Mouse (Mus musculus) layer of hippocampus, adult 9-10 months (tissue): Measurements from ENCODE around the gene Rsc1a1.

Experiments
- DNase-seq: peaks from one replicate; pipeline ENCODE4 v3.0.0; 2022; ENCODE audit warnings: low spot score

Rsc1a1 gene

DNA sequence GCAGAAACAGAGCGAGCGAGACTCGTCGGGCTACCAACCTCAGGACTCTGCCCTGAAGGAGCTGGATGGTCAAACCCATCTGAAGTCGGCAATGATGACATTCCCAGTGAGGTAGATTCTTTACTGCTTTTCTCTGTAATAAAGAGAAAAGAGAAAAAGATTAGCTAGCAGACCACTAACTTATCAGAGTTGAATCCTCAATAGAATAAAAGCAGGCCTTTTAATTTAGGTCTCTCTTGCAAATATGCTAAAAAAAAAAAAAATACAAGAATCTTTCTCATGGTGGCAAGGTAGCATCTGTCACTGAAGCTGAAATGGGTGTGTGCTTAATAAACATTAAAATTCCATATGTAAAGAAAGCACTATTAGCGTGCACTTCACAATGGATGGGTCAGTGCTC lies at the start of gene Rsc1a1:
TSS of gene Rsc1a1 (minus strand) at position 101 of the 400 bp plus-strand sequence.
- no peak for DNase-seq

DNA sequence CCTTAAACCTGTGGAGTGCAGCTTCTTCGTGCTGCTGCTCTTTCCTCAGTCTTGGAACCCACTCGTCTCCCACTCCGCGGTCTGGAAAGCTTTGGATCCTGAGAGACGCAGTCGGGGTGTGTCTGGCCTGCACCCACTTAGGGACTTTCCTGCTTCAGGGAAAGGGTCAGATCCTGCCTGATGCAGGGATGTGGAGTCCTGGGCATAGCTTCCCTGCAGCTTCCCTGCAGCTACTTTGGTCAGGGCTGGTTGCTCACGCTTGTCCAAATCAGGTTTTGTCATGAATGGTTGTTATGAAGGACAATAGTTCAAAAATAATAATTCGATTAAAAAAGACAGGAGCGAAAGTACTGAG lies 49.8 kb upstream of the Rsc1a1 start:
- no peak for DNase-seq

DNA sequence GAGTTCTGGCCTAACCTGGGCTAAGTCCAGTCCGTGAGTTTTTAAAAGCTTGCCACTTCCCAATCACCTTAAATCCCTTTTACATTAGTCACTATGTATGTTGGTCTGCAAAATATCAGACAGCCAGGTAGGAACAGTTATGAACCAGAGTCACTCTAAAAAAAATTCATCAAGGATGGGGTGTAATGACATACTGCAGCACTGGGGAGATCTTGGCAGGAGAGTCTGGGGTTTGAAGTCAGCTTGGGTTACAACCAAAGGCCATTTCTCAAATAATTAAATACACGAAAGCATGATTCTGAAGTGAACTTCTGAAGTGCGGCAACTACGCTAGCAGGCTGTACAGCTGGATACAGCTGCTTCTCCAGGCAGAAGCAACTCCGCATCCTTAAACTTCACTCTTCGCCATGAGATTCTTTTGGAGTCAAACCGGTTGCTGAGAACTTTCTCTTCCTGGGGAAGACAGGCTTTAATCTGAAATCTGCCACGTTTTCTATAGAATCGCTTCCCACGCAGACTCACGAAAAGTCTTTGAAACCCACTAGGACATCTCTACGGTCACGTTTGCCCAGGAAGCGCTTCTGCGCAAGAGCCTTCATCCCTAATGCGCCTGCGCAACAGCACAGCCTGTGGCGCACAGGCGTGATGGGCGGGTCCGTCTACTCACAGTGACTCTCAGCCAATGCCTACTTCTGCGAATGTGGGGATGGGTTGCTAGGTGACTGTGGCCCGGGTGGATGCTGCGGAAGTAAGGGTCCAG lies 49.2 kb upstream of the Rsc1a1 start:
- DNase-seq = peak; percentile 88

DNA sequence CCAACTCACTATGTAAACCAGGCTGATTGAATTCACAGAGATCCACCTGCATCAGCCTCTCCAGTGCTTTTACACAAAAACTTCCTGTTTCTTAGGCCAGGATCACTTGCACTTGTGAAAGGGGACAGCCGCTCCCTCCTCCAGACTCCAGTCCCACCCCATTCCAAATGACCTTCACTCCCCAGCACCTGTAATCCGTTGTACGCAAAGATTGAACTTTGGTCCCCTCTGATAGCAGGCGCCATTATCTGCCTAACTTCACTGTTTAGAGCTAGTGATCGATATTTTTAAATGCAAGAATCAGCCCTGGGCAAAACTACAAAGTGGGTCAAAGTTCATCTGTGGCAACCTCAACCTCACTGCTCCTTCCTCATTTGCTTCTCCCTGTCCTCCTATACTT lies 46.4 kb upstream of the Rsc1a1 start:
- no peak for DNase-seq

DNA sequence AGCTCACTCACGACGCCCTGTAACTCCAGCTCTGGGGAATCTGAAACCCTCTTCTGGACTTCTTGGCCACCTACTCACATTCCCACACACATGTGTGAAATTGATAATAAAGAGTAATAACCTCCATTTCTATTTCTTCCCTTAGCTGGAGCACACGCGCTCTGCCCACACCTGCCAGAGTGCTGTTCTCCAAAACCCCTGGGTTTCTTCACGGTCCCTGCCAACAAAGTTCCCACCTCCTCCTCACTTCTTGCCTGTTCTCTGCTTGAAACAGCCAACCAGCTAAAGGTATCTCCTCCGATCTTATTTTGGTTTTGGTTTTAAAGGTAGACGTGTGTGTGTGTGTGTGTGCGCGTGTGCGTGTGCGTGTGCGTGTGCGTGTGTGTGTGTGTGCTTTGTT lies 45.0 kb upstream of the Rsc1a1 start:
- DNase-seq = no peak

DNA sequence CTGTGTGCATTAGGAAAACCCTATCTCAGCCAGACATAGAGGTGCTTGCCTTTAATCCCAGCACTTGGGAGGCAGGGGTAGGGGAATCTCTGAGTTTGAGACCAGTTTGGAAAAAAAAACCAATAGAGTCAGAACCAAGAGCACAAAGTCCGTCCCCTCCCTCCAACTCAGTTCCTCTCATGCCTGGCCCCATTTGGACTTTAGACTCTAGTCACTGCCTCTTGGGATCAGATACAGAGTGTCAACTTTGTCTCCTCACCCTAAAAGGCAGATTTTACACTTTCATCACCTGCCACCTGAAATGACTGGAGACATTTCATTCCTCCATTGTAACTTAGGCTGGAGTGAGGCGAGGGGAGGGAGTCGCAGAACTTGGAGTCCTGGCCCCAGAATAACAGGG lies 43.9 kb upstream of the Rsc1a1 start:
- no peak for DNase-seq

DNA sequence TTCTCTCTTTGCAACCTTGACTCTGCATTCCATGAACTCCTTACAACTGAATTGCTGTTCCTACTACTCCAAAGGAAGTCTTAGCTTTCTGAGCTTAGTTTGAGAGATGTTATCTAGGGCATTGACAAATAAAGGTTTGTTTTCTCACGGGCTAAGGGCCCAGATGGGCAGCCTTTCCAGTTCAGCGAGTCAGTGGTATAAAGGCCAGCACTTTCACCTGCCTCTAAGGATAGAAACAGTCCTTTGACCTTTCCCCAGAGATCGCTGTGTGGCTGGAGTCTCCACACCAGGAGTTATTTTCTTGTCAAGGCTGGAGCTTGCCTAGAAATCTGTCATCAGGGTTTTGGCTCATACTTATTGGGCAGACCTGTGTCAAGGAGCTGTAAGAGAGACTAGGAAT lies 40.3 kb upstream of the Rsc1a1 start:
- DNase-seq = no peak

DNA sequence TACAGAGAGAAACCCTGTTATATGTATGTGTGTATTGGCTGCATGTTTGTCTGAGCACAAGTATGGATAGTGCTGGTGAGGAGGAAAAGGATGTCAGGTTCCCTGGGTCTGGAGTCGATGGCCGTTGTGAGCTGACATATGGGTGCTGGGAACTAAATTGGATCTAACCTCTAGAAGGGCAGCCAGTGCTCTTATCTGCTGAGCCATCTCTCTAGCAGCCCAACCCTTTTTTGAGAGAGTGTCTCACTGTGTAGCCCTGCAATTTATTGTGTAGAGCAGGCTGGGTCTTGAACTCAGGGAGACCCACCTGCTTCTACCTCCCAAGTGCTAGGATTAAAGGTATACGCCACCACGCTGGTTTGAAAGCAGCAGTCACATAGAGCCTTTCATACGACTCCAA lies 39.9 kb upstream of the Rsc1a1 start:
- DNase-seq = no peak

DNA sequence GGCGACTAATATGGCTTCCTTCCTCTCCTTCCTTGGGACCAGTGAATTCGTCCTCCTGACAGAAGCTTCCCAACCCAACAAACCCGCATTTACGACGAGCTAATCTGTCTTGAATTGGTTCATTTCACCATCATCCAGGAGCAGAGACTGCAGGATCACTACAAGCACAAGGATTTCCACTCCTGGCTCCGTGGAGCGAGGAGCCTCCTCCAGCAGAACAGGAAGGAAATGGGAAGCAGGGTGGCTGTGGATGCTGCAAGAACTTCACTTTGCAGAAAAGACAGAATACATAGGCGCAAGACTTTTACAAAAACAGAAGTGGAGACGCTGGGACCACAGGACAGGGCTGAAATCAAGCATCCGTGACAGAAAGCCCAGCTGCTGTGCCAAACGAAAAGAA lies 39.2 kb upstream of the Rsc1a1 start:
- no peak for DNase-seq

DNA sequence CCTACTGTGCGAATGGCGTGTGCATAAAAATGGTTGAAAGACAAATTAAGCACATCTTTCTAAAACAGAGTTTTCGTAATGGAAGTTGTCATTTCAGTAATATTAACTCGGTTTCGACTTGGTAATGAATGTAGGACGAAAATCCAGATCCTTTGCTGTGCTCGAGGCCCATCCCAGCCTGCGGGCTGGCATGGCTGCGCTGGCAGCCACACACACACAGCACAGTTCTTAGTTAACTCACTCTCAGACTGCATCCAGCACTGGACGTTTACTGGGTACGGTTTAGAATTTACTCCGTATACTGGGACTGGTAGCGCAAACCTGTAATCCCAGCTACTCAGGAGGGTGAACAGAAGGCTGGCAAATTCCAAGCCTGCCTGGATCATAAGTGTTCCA lies 38.3 kb upstream of the Rsc1a1 start:
- DNase-seq = no peak

DNA sequence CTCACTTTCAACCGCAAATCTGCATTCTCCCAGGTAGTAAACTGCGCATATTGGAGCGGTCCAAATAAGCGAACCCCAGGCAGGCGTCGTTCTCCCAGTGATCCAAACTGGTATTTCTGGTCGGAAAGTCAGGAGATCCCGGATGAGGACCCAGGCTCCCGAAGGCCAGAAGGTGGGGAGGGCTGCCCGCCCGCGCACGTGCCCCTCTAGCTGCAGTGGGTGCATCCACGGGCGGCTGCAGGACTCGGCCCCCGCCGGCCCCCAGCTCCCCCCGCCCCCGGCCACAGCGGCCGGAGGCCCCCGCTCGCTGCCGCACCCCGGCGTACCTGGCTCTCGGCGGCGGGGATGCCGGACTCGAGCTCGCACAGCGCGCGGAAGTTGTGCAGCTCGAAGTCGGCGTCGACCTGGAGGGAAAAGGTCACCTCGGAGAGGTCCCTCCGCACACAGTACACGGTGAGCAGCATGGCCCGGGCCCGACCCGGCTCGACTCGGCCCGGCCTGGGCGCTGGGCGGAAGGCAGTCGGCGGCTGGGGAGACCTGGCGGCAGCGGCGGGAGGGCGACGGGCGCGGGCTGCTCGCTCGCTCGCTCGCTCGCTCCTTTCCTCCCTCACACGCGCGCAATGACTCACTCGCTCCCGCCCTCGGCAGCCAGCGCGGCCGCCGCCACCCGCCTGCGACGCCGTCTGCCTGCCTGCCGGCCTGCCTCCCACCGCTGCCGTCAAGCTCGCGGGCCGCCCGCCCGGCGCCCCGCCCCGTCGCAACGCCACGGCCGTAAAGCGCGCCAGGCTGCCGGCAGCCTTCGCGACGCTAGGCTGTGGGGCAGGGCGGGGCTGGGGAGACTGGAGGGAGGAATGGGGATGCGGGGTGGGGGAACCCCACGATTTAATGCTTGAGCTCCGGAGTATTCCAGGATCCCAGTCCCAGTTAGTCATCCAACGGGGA lies 37.6 kb upstream of the Rsc1a1 start, which contains the start of gene Ddi2:
TSS of gene Ddi2 (minus strand) at position 689 of the 942 bp plus-strand sequence.
- DNase-seq = peak; percentile 46

DNA sequence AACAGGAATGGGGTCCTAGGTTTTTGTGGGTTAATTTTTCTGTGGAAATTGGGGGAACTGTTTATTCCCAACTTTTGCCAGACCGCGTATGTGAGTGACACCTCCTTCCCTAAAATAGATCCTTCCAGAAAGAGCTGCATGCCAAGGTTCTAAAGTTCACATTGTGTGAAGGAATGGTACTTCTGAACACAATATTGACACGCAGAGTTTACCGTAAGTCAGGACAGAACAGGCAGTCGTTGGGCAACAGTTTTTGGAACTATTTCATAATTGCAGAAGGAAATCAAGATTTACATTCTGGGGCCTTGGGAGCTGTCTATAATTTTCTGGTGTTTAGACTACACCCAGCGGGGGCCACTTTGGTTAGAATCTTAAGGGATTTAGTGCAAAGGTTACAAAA lies 36.6 kb upstream of the Rsc1a1 start:
- no peak for DNase-seq

DNA sequence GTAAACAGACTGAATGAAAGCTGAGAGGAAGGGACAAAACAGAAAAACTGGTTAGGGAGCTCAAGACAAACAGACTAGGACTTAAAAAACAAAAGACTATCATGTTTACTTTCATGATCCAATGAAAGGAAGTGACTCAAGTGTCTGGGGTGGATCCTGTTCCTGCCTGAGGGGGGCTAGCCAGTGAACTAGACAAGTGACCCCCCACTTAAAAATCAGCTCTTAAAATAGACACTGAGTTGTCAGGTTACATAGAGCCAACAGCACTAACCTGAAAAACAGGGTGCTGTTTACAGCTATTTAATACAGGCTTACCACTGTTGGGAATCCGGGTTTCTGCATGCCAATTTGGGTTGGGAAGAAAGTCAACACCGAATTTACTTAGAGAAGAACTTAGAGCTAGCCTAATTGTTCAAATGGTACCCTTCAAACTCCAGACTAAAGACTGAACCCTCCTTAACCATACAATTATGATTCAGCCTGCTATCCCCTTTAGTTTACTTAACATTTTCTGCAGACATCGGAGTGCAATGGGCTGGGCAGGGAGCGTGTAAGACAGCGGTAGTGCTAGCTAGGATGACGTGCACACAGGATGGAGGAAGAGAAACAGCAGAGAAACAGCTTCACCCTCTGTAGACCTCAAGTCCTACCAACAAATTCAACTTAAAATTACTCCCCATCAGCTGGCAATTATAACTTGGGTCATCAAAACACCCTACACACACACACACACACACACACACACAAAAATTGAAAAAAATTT lies 35.5 kb upstream of the Rsc1a1 start:
- no peak for DNase-seq

DNA sequence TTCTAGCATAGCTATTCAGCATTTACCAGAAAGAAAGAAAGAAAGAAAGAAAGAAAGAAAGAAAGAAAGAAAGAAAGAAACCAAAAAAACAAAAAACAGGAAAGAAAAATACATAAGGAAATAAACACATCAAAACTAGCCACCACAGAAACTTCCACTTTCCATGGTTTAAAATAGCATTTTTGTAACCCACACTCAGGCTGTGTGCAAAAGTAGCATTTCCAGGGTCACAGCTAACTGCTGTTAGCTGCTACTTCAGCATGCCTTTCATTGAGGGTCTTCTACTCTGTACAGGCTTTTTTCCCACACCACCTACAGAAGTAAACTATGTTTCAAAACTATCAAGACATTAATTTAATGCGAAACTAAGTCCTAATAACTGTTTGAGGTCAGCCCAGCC lies 33.9 kb upstream of the Rsc1a1 start:
- DNase-seq = no peak

DNA sequence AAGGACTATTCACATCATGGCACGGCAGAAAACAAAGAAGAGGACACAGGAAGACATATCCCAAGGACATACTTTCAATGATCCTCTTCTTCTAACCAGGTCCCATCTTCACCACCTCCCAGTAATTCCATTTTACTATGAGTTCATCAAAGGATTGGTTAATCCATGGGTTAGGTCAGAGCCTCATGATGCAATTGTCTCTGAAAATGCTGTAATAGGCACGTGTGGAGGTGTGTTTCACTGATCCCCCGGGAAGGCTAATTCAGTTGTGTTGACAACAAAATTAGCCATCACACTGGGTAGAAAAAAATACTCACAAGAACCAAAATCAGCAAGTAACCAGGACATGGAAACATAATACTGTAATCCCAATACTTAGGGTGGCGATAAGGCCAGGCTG lies 32.2 kb upstream of the Rsc1a1 start:
- no peak for DNase-seq

DNA sequence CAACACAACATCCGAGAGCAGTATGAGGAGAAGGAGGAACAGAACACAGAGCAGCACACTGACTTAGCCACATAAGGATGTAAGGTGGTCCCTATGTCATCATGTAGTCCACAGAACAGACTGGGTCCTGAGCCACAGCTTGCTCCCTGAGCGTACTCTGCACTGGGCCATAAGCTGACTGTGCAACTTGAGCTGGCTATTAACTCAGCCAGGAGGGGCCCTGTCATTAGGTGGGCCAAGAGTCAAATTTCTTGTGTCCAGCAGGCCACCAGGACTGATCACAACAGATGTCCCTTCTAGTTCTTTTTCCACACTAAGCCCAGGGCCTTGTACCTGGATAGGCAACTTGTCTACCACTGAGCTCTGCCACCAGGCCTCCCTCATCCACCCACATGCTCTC lies 29.6 kb upstream of the Rsc1a1 start:
- DNase-seq = no peak

DNA sequence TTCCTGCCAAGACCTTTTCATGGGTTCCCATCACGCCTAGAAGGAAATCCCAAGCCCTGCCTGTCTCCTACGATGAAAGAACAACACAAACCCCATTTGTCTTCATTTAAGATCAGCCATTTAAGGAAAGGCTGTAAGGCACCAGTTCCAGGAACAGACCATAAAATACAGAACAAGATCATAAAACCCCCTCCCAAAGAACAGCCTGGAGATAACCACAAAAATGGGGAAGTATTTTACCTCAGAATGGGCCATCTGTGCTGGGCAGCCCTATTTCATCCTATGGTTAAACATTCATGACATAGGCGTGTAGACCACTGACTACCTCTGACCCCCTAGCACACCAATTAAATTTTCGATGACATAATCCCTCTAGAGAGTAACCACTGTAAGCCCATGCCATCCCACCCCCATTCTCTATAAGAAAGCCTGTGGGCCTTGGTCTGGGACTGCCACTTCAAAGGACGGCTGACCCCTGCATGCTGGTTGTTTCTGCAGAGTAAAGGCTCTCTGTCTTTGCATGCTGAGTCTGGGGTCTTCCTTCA lies 28.3 kb upstream of the Rsc1a1 start:
- no peak for DNase-seq

DNA sequence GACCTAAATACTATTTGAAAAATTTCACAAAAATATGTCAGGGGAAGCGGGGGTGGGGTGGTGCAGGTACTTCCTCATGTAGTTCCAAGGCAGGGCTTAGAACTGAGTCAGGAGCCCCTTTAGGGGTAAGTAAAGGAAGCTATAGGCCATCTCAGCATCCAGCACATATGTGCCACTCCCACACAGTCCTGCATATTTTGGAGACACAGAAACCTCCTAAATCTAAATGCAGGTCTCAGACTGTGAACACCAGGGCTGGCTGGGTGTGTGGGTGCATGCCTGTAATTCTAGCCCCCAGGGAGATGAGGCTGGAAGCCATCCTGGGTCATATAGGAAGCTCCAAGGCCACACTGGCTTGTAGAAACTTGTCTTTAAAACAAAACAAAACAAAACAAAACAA lies 25.9 kb upstream of the Rsc1a1 start:
- DNase-seq = no peak

DNA sequence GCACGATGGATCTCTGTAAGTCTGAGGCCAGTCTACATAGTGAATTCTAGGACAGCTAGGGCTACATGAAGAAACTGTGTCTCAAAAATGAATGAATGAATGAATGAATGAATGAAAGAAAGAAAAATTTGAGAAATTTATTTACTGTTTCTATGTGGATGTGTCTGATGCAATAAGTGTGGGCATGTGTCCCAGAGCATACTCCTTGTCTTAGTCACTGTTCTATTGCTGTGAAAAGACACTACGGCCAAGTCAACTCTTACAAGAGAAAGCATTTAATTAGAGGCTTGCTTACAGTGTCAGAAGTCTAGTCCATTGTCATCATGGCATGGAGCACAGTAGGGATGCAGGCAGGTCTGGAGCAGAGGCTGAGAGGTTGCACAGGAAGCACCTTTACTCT lies 23.6 kb upstream of the Rsc1a1 start:
- DNase-seq = no peak

DNA sequence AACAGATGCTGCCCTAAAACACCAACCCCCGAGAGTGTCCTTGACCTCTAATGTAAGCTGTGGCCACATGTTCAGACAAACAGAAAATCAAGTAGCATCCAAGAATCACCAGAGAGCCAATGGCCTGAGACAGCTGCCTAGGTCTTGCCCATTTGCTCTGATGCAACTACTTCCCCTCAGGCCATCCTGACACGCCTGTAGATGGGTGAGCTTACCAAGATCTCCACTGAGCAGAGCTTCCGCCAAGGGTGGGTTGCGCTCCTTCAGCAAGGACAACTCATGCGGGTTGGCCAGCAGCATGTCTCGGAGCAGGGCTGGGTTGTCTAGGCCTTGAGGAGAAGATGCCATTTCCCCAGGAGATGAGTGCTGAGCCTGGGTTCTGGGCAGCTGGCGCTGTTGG lies 22.6 kb upstream of the Rsc1a1 start:
- no peak for DNase-seq

DNA sequence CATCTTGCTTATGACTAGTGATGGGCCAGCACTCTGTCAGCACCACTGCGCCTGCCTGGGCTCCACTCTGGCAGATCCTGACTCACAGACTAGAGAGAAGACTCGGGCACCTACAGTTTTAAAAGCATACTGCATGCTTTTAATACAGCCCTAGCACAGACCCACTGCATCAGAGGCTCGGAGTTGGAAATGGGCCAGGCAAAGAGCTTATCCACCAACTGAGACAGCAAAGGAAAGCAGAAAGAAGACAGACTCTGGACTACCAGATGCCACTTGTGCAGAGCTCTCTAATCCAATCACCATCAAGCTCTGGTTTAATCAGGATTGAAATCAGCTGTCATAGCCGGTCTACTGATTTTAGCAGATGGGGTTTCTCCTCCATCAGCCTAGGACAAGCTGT lies 19.9 kb upstream of the Rsc1a1 start:
- peak; percentile 65 for DNase-seq

DNA sequence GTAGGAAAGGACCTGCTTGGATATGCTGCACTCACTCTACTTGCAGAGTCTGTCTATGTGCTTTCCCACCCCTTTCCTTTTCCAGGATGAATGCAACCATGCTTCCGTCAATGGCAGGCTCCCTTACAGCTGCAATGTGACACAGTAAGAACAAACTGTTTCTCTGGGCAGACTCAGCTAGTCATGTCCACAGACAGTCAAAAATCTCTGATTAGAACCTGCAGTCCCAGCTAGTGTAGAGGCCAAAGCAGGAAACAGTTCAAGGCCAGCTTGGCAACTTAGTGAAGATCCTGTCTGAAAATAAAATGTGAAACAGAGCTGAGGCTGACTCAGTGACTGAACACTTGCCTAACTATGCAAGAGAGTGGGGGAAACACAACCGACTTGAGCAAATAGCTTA lies 19.2 kb upstream of the Rsc1a1 start:
- DNase-seq = no peak
